Mouse (Mus musculus): ENCODE results near the gene Henmt1. TPM values are rescaled to one million over a fixed set of nuclear protein-coding genes. Genes with fewer than 3 reads are reported as not detected.
A peak's percentile ranks its signal among the peaks of the same experiment; 100 is the strongest.

Gene Henmt1
- total and polyA plus RNA-seq, 3 experiments, result 0.08 TPM; not detected in 2

DNA sequence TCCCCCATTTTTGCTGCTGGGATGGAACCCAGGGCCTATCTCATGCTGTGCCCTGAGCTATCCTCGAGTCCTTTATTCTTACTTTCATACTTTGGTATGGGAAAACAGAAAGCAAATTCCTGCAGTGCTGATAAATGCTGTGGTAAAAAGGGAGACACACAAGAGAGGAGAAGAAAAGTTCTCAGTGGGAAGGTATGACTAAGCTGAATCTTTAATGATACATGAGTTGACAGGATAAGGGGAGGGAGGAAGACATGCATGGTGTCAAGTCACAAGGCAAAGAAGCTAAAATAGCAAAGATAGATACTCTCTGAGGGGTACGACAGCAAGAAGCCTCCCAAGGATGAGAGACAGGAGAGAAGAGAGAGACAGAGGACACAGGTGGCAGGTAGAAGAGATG is 55.7 kb downstream of the Henmt1 start:
- Histone ChIP-seq H3K4me3 (ENCODE audit: control insufficient read depth in 1 of 2, insufficient read depth in 1 of 2, low read depth in 2 of 2, low read length in 2 of 2) (peak overlapping the region in 1 of 2 experiments; percentile 10; a peak in 1 of 4 replicates), H3K9ac (ENCODE audit: control insufficient read depth, low read depth, low read length, poor library complexity, severe bottlenecking) (peak overlapping the region; percentile 33; the same call in 1 of the 2 replicates), H3K27me3 (ENCODE audit: control insufficient read depth in 1 of 2, insufficient read depth in 2 of 2, low read length in 2 of 2) (no peaks in the 10 kb centered on the region), H3K9me3 (replicated peaks; ENCODE audit: insufficient read depth, low read length) (no peaks in the 10 kb centered on the region), H3K79me2 (ENCODE audit: control insufficient read depth, insufficient read depth, low read length, poor library complexity) (no peaks in the 10 kb centered on the region), H3K27ac (ENCODE audit: control insufficient read depth, low read depth, low read length) (peak overlapping the region; percentile 70), H3K4me1 (ENCODE audit: control insufficient read depth in 1 of 2, insufficient read depth in 2 of 2, low read length in 2 of 2) (peaks cover 22 to 25% of the 10 kb centered on the region in 2 experiments), H3K36me3 (ENCODE audit: control insufficient read depth in 1 of 2, insufficient read depth in 2 of 2, low read length in 2 of 2) (peaks cover 0 to 40% of the 10 kb centered on the region in 2 experiments; a peak in 2 of 4 replicates)
- peak; percentile 68 for DNase-seq (ENCODE audit: low read depth, low spot score)
- TF ChIP-seq USF2 (IDR thresholded peaks at IDR 0.05; ENCODE audit: borderline replicate concordance in 1 of 2, insufficient read depth in 1 of 2, low read depth in 1 of 2, low read length in 2 of 2) (no peak), NRF1 (IDR thresholded peaks at IDR 0.05; ENCODE audit: insufficient read depth, low read depth, low read length, poor library complexity, severe bottlenecking) (no peak), ETS1 (IDR thresholded peaks at IDR 0.05; ENCODE audit: low read depth, low read length) (peak; percentile 83), KAT2A (conservative IDR thresholded peaks at IDR 0.05; ENCODE audit: low read depth, low read length) (no peak), ZMIZ1 (IDR thresholded peaks at IDR 0.05; ENCODE audit: low read depth, low read length) (no peak), MAFK (IDR thresholded peaks at IDR 0.05; ENCODE audit: borderline replicate concordance, low read depth, low read length) (peak; percentile 63; the same call in 1 of the 2 replicates), USF1 (IDR thresholded peaks at IDR 0.05; ENCODE audit: low read depth, low read length) (no peak), SIN3A (IDR thresholded peaks at IDR 0.05; ENCODE audit: low read length) (peak; percentile 77), TAL1 (IDR thresholded peaks at IDR 0.05; ENCODE audit: low read length) (peak; percentile 38), CHD1 (IDR thresholded peaks at IDR 0.05; ENCODE audit: low read depth, low read length) (0 out of 2 replicates have a peak, but pooled peaks have one; percentile 58), GABPA (IDR thresholded peaks at IDR 0.05; ENCODE audit: low read depth, low read length) (peak; percentile 34; the same call in 1 of the 2 replicates), ZNF384 (IDR thresholded peaks at IDR 0.05; ENCODE audit: low read depth, low read length) (no peak), MAZ (IDR thresholded peaks at IDR 0.05; ENCODE audit: low read depth, low read length) (no peak), EP300 (IDR thresholded peaks at IDR 0.05; ENCODE audit: low read depth in 1 of 2, low read length in 2 of 2) (peak; percentile 60 to 75; a peak in 3 of 4 replicates), MYC (IDR thresholded peaks at IDR 0.05; ENCODE audit: low read depth, low read length) (0 out of 2 replicates have a peak, but pooled peaks have one; percentile 36), MXI1 (IDR thresholded peaks at IDR 0.05; ENCODE audit: low read depth, low read length) (peak; percentile 72; the same call in 1 of the 2 replicates), TBP (IDR thresholded peaks at IDR 0.05; ENCODE audit: low read depth, low read length) (0 out of 2 replicates have a peak, but pooled peaks have one; percentile 12), TCF12 (IDR thresholded peaks at IDR 0.05; ENCODE audit: low read depth, low read length) (0 out of 2 replicates have a peak, but pooled peaks have one; percentile 20), RCOR1 (IDR thresholded peaks at IDR 0.05; ENCODE audit: low read depth, low read length) (peak; percentile 50; the same call in 1 of the 2 replicates), GATA1 (IDR thresholded peaks at IDR 0.05; ENCODE audit: low read depth, low read length) (peak; percentile 28; the same call in 1 of the 2 replicates), ELF1 (IDR thresholded peaks at IDR 0.05; ENCODE audit: low read depth, low read length) (no peak), MEF2A (IDR thresholded peaks at IDR 0.05; ENCODE audit: extremely low read depth, insufficient replicate concordance, low read depth, low read length, poor library complexity, severe bottlenecking) (no peak)
